Mouse (Mus musculus): Measurements from ENCODE around the gene Ubl7. TPM values are rescaled to one million over a fixed set of nuclear protein-coding genes. Genes with fewer than 3 reads are reported as not detected.

The Ubl7 gene
- total RNA-seq, 2 experiments from 2014 or later = 70.8 to 80.1 TPM

DNA sequence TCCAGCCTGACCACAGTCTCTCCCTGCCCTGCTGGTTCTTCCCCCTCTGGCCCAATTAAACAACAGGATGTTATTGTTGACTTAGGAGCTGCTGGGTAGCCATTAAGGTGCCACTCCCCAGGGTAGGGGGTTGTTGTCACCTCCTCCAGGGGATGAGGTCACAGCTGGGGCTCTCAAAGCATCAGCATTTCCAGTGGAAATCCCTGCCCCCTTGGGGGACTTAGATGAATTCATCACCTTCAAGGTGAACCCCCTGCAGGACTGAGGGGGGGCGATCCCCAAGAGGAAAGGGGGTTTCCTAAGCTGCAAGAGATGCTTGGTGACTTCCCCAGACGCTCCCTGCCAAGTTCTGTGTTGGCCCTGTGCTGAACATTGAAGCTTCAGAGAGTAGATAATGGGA, 32.3 kb downstream of the Ubl7 start:
- intact Hi-C loops (cut with DNase I) = no loop called here
- DNase-seq (ENCODE audit: low spot score) = no peak

DNA sequence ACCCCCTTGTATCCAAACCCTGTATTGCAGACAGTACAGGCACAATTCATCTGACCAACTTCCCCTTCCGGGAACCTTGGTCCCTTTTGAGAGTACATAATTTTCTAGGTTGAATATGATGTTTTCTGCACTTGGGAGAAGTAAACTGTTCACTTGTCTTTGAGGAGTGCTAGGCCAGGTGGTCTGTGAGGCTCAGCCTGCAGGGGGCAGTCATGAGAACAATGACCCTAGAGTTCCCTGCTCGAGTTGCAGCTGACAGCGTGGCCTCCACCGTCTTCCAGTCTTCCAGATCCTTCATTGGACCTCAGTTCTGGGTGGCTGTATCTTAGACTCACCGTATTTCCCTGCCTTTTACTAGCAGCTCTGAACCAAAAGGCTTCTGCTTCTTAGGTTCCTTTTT, 33.8 kb downstream of the Ubl7 start:
- DNase-seq (ENCODE audit: low spot score) = no peak
- intact Hi-C loops (cut with DNase I) = no loop called here

DNA sequence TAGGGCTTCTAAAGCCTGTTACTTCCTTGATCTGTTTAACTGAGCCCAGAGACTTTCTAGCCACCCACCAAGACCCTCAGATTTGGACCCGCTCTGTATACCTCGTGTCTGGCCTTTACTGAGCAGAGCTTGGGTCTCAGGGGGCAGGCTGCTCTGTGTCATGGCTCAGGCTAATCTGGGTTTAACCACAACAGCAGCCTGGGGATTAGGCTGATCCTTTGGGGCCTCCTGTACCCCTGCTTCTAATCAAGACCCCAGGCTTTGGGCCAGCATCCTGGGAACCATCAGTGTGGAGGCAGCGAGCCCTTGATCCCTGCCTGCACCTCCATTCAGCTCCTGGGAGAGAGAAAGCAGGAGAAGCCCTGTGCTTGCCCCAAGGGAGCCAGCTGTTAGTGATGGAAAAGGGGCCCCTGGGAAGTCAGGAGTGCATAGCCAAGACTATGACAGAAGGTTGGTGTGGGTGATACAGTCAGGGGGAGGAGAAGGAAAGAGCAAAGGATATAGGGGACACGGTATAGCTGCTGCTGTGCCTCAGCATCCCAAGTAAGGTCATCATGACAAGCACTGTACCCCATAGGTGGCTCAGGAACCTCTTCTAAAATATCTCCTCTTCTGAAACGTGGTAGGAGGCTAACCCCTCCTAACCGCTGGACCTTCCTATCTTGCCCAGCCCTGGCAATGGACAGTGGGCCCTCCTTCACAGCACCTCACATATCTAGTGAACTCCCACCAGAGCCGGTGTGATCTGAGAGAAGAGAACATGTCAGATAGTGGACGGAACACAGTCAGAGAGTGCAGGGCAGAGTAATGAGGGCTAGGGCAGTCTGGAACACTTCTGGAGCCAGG, 35.2 kb downstream of the Ubl7 start:
- intact Hi-C loops (cut with DNase I) = no loop called here
- DNase-seq (ENCODE audit: low spot score) = no peak

DNA sequence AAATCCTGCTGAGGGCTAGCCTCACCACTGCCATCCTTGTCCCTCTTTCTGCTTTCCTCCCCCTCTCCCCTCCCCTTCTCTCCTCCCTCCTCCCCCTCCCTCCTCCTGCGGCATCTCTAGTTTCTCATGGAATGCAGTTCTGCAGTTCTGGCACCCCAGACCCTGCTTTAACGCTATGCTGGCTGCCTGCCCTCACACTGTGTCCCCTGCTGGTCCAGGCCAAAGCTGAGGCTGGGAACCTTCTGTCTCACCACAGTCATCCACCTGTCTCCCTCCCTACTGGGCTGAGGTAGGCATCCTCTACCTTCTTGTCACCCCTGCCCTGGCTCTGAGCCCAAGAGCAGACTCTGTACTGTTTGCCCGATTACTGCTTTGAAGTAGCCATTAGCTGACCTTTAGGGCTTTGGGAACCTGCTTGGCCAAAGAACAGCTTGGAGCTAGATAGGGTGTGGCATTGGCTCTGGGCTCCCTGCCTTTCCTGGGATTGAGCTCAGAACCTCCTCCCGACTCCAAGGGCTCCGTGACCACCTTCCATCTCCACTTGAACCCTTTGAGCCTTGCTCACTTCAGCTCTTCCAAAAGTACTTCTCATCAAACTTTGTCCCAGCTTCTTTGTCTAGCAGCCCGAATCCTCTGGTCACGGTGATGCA, 36.7 kb downstream of the Ubl7 start:
- no peak for DNase-seq (ENCODE audit: low spot score)
- intact Hi-C loops (cut with DNase I) = no loop called here

DNA sequence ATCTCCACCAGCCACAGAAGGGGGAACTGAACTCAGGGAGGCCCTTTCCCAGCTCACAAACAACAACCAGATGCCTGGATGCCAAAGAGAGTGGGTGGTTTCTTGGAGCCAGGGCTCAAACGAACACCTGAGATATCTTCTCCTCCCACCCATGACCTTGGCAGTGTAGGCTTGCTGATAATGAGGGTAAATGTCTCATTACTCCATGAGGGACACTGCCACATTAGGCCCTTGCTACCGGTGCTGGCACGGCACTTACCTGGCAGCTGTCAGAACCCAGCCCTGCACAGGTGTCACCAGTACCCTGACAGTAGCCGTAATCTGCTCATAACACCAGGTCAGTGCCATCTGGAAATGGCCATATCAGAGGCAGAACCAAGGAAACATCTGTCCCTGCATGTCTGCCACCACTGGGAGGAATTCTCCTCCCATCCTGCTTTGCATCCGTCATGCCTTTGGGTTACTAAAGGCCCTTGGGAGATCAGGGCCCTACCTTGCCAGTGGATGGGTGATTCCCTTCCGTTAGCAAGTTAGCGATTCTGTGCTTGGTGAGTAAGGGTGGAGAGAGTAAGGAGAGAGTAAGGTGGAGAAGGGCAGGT, 37.7 kb downstream of the Ubl7 start:
- intact Hi-C loops (cut with DNase I) = no loop called here
- no peak for DNase-seq (ENCODE audit: low spot score)

DNA sequence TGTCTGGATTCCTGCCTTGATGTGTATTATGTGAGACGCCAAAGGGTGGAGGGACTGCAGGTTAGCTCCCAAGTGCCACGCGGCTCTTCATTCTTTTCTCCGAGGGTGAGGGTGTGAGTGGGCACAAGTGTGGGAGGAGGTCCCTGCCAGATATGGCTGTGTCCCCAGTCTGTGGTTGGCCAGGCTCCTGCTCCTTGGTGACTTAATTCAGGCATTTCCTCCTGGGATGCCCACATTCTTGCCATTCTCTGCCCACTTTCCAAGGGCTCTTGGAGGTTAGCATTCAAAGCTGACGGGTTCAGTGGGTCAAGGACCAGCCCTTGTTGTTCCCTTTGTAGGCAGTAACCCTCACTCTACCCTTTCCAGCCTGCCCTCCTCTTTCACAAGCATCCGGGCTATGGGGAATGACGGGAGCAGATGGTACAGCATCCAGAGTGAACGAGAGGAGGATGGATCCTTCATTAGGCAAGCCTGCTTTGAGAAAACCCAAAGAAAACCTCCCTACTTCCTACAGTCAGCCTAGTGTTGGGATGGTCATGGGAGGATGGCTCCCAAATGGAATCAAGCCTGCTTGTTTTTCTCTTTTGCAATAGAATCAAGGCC, 38.4 kb downstream of the Ubl7 start:
- intact Hi-C loops (cut with DNase I) = no loop called here
- no peak for DNase-seq (ENCODE audit: low spot score)

DNA sequence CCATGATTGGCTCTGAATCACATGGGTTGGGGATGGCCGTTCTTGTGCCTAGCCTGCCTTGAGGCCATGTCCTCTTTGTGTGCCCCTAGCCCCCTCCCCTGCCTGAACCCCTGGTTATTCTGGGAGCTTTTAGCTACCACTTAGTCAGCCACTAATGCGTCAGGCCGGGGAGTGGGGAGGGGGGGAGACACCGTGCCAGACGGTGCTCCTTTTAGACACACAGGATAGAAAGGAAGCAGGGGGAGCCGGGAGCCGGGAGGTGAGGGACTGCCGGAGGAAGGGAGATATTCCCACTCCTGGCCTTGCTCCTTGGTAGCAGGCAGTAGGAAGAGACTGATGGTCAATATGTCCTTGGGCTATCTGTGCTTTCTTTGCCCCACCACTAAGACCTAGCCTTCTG, 39.1 kb downstream of the Ubl7 start:
- no peak for DNase-seq (ENCODE audit: low spot score)
- intact Hi-C loops (cut with DNase I) = loop anchor here (2.0 kb wide), 1 partner anchor 15 kb away; no protein-coding TSS in a partner anchor

DNA sequence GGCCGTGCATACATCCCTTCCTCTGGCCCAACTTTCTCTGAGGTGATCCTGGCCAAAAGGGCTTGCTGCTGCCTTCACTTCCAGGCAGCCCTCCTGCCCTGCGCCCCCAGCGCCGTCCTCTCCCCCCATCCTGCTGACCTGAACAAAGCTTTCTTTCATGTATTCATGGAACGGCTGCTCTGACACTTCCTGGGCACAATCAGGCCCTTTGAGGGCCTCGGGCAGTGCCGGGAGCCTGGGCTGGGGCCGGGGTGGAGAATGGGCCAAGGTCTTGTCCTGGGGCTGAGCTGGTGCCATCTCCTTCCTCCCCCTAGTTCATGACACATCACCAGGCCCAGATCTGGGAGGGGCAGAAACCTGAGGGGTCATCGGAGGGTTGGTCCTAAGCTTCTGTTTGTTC, 39.7 kb downstream of the Ubl7 start:
- DNase-seq (ENCODE audit: low spot score) = no peak
- intact Hi-C loops (cut with DNase I) = loop anchor here (2.0 kb wide), 1 partner anchor 14 kb away; no protein-coding TSS in a partner anchor

DNA sequence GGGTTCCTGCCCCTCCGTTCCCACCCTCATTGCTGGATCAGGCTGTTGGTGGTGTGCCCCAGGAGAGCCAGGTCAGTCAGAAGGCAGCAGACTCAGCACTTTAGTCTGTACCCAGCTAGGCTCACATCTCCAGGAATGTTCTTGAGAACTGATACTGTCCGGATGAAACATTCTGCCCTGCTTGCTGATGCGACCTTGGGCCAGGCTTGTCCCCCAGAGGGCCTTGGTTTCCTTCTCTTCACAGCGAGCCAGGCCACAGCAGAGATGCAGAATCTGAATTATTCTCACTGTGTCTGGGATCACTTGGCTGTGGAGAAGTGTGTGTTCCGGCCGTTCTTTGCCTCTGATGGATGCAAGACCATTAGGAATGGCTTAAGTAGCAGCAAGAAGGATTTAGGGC, 41.2 kb downstream of the Ubl7 start:
- no peak for DNase-seq (ENCODE audit: low spot score)
- intact Hi-C loops (cut with DNase I) = loop anchor here (2.0 kb wide), 1 partner anchor 13 kb away; no protein-coding TSS in a partner anchor

DNA sequence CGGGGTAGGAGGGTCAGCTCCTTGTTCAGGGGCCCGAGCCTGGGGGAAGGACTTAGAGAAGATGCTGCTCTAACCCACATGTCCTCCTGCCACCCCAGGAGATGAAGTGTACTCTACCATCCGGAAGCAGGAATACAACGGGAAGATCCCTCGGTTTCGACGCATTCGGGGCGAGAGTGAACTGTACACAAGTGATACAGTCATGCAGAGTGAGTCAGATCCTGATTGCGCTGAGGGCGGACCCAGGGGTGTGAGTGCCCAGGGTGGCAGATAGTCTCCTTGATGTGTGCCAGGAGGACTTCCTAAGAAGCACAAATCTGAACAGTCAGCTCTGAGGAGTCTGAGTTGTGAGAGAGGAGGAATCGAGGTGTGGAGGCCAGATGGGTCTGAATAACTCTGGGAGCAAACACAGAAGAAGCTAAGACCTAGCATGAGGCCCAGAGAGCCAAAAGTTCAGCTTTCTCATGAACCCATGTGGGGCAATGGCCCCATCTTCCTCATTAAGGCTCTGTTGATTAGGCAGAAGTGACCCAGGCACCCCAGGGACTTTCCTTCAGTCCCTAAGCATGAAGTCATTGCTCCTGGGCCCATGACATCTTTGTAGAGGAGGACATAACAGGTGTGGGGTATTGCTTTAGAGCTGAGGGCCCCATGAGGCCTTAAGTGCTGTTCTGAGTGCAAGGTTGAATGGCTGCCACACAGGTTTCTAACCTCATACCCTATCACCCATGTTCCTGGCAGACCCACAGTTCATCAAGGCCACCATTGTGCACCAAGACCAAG, 44.4 kb downstream of the Ubl7 start:
- DNase-seq (ENCODE audit: low spot score) = no peak
- intact Hi-C loops (cut with DNase I) = no loop called here

DNA sequence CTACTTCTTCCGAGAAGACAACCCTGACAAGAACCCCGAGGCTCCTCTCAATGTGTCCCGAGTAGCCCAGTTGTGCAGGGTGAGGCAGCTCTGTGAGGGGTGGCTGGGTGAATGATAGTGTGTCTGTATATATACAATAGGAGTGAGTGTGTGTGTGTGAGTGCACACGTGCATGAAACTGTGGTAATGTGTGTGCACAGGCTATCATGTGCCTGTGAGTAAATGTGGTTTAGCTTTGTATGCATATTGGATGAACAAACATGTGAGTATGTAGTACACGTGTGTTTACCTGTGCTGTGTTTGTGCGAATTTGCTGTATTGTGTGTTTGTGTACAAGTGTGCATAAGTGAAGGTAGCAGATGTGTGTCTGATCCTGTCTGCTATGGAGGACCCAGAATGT, 45.0 kb downstream of the Ubl7 start:
- no peak for DNase-seq (ENCODE audit: low spot score)
- intact Hi-C loops (cut with DNase I) = no loop called here

DNA sequence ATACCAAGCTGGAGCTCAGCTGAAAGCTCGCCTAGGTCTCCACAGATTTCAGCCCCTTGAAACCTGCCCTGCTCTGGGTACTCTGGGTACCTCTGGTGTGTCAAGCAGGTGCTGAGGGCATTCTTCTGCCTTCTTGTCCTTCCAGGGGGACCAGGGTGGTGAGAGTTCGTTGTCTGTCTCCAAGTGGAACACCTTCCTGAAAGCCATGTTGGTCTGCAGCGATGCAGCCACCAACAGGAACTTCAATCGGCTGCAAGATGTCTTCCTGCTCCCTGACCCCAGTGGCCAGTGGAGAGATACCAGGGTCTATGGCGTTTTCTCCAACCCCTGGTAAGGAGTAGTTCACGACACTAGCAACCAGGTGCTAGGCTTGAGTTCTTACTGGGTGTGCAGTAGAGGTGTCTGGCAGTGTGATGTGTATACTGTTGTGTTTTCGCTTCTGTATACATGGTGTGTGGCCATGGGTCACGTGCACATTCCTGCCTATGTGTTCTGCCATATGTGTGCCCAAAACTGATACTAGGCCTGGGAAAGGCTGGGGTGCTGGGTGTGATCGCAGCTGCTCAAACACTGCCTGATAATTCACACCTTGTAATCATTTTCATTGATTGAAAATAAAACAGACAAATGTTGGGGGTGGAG, 45.5 kb downstream of the Ubl7 start:
- DNase-seq (ENCODE audit: low spot score) = no peak
- intact Hi-C loops (cut with DNase I) = no loop called here

DNA sequence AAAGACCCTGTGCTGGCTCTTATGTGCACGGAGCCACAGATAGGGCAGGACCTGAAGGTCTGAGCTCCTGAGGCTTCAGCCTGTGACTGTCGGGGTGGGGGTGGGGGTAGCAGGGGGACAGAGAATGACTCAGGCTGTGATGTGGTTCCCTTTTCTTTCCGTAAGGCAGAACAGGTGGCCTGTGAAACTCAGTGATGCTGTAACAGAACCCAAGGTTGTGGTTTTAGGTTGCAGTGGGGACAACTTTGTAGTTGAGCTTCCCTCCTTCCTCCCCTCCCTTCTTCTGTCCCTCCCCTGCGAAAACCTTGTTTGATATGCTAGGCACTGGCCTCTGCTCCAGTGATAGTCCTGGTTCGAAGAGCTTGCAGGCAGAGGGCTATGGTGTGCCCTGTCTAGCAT, 46.1 kb downstream of the Ubl7 start:
- intact Hi-C loops (cut with DNase I) = no loop called here
- DNase-seq (ENCODE audit: low spot score) = no peak

DNA sequence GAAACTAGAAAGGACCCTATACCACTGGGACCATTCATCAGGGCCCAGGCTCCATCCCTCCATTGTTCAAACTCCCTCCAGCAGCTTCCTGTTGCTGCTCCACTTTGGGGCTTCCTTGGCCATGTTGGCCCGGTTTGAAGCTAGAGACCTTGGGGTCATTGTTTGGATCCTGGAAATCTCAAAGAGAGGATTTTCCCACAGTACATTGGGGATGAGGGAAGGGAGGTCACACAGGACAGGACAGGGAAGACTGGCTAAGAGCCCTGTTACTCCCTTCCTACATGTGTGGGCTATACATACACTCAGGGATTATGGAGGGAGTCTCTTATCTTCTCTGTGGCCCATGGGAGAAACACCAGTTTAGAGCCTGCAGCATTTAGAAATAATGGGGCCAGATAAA, 47.8 kb downstream of the Ubl7 start:
- DNase-seq (ENCODE audit: low spot score) = no peak

DNA sequence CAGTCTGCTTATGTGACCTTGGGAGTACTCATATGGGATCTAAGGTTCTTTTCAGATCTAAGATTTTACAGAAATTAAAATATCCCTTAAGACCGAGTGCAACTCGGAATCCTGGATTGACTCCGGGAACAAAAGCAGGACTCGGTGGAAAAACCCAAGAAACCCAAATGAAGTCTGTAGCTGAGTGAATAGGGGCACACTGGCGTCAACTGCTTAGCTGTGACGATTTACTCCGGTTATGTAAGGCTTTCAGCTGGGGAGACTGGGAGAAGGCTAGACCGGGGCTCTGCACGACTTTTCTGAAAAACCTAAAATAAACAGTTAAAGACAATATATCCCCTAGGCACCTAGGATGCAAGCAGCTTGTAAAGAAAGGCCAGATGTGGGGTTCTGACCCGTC, 48.6 kb downstream of the Ubl7 start:
- intact Hi-C loops (cut with DNase I) = no loop called here

More for the DNA sequence above, 47.8 kb downstream of the Ubl7 start:
- intact Hi-C loops (cut with DNase I) = no loop called here

DNA sequence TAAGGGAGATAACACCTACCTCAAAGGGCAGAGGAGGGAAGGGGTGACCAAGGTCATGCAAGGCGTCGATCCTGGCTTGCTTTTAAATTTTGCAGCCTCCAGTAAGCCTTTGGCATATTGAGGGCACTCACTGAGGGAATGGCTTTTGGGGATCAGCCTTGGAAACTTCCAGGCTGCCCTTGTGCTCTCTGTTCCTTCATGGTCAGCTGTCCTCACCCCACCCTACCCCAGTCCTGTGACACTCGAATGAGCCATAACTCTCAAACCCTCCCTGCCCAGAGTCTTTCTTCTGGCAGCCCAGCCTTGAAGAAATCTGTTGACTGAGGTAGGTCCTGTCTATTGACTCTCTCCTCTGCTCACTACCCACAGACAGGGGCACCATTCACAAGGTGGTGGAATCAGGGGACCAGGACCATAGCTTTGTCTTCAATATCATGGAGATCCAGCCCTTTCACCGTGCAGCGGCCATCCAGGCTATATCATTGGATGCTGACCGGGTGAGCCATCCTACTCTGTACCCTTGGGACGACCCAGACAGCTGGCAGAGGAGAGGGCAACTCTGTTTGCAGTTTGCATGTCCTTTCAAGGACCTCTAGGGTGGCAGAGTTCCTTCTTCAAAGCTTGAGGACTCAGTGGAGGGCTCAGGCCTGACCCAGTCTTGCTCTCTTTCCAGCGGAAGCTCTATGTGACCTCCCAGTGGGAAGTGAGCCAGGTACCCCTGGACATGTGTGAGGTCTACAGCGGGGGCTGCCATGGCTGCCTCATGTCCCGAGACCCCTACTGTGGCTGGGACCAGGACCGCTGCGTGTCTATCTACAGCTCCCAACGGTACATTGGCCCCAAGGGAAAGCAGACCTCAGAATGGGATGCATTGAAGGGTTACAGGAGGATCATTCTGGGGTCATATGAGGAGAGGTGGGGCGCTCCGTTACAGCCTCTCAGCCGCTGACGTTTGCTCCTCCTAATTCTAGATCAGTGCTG, 49.4 kb downstream of the Ubl7 start:
- DNase-seq (ENCODE audit: low spot score) = no peak
- intact Hi-C loops (cut with DNase I) = no loop called here

More for the DNA sequence above, 48.6 kb downstream of the Ubl7 start:
- no peak for DNase-seq (ENCODE audit: low spot score)

DNA sequence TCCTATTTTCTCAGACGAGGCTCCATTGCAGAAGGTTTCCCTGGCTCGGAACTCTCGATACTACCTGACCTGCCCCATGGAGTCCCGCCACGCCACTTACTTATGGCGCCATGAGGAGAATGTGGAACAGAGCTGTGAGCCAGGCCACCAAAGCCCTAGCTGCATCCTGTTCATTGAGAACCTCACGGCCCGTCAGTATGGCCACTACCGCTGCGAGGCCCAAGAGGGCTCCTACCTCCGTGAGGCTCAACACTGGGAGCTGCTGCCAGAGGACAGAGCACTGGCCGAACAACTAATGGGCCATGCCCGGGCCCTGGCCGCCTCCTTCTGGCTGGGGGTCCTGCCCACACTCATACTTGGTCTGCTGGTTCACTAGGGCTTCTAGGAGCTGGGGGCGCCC, 50.4 kb downstream of the Ubl7 start:
- no peak for DNase-seq (ENCODE audit: low spot score)
- intact Hi-C loops (cut with DNase I) = no loop called here
